Mouse (Mus musculus) ES-Bruce4 (cell line): ENCODE data around the gene Snx32. TPM values are rescaled to one million over a fixed set of nuclear protein-coding genes. Genes with fewer than 3 reads are reported as not detected.
A peak's percentile ranks its signal among the peaks of the same experiment; 100 is the strongest.

Experiments
- H3K27ac ChIP-seq: 2 replicates; pipeline ENCODE4 v1.5.1; 2012; ENCODE audit warnings: low read length, inconsistent platforms; ENCODE audit not compliant: insufficient read depth
- H3K27me3 ChIP-seq: 2 replicates; pipeline ENCODE4 v1.6.1; 2012; ENCODE audit warnings: mild to moderate bottlenecking, low read length, inconsistent platforms; ENCODE audit not compliant: control insufficient read depth, poor library complexity, insufficient read depth, severe bottlenecking
- H3K36me3 ChIP-seq: 2 replicates; pipeline ENCODE4 v1.6.1; 2012; ENCODE audit warnings: inconsistent platforms, mild to moderate bottlenecking, low read length, moderate library complexity; ENCODE audit not compliant: control insufficient read depth, poor library complexity, insufficient read depth, severe bottlenecking
- H3K4me1 ChIP-seq: one replicate; pipeline ENCODE4 v1.8.1; 2011; ENCODE audit warnings: low read length; ENCODE audit not compliant: control insufficient read depth, insufficient read depth
- H3K4me3 ChIP-seq: 2 replicates; pipeline ENCODE4 v1.5.1; 2011; ENCODE audit warnings: low read depth, mild to moderate bottlenecking, low read length
- H3K9ac ChIP-seq: 2 replicates; pipeline ENCODE4 v1.6.1; 2012; ENCODE audit warnings: low read depth, mild to moderate bottlenecking, inconsistent platforms; ENCODE audit not compliant: poor library complexity, severe bottlenecking
- H3K9me3 ChIP-seq: replicated peaks from 2 replicates; pipeline ENCODE4 v1.6.1; 2012; ENCODE audit warnings: mild to moderate bottlenecking, low read length, inconsistent platforms; ENCODE audit not compliant: control insufficient read depth, poor library complexity, insufficient read depth, severe bottlenecking
- CTCF ChIP-seq: IDR thresholded peaks from one replicate; pipeline ENCODE4 v1.8.1; 2011; ENCODE audit warnings: low read depth, low read length
- EP300 ChIP-seq: IDR thresholded peaks from 2 replicates; pipeline ENCODE4 v1.6.1; 2011; ENCODE audit warnings: low read depth, low read length; ENCODE audit not compliant: insufficient read depth
- POLR2A ChIP-seq: IDR thresholded peaks from one replicate; pipeline ENCODE4 v1.8.1; 2011; ENCODE audit warnings: low read length; ENCODE audit not compliant: insufficient read depth
- polyA plus RNA-seq: library from polyadenylated mRNA; stranded (reverse); fragments of >200 nt; gene quantifications from 2 replicates; pipeline ENCODE4 v1.2.4, GENCODE M21; 2011; ENCODE audit warnings: low read depth; ENCODE audit not compliant: missing spikeins, insufficient read depth, insufficient read length

Snx32 gene
- polyA plus RNA-seq, 1 experiment: 7.7 TPM

DNA sequence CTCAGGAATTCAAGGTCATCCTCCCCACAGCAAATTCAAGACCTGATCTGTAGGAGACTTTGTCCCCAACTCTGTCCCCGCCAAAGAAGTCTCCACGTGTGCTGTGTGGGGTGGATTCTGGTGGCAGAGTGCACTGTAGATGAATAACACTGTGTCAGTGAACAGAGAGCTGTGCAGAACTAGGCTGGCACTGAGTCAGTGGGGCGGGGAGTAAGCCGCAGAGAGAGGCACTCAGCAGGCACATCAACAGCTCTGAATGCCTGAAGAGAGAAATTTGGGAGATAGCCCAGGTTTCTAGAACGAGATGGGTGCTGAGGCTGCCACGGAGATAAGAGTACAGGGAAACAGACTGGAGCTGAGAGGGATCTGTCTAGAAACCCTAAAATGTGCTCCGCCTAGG lies 51.3 kb downstream of the Snx32 start:
- no peak overlapping the region for H3K27ac ChIP-seq
- no peak overlapping the region for H3K9ac ChIP-seq
- no peaks in the 10 kb centered on the region; the same call in 1 of the 2 replicates for H3K36me3 ChIP-seq
- H3K4me3 ChIP-seq: no peak overlapping the region
- H3K4me1 ChIP-seq: no peaks in the 10 kb centered on the region
- H3K27me3 ChIP-seq: no peaks in the 10 kb centered on the region
- no peaks in the 10 kb centered on the region for H3K9me3 ChIP-seq
- no peak for TF ChIP-seq POLR2A
- no peak for TF ChIP-seq EP300
- no peak for TF ChIP-seq CTCF

DNA sequence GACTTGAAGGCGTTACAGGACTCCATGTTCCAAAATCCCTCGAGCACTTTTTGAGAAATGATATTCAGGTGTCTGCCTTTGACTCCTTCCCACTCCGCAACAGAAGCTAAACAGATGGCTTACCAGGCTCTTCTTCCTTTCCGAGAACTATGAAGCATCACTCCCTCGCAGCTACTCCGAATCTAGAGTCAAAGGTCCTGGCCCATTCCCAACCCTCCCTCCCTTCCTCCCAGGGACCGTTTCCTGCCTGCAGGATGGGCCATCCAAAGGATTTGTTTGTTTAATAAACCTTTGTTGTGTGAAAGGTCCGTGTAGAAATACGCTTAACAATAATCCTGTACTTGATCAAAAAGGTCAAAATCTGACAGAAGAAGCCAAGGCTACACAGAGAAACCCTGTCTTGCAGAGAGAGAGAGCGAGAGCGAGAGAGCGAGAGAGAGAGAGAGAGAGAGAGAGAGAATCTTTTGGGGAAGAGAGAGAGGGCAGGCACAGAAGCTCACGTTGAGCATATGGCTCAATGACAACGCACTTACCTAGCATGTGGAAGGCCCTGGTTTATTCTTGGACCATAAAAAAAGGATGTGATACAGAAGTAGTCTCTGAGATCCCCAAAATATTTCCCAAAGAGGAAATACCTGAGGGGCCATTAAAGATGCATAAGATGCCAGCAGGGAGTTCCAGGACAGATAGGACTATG lies 52.4 kb downstream of the Snx32 start, which contains the start of gene Ccdc85b:
Gene Ccdc85b (minus strand): TSS at position 149 of the 697 bp plus-strand sequence.
- H3K4me3 ChIP-seq: peak within 1 kb of the TSS; percentile 64
- H3K4me1 ChIP-seq: no peaks in the 10 kb centered on the region
- no peaks in the 10 kb centered on the region for H3K27me3 ChIP-seq
- H3K9ac ChIP-seq: peak within 1 kb of the TSS; percentile 86
- H3K9me3 ChIP-seq: no peaks in the 10 kb centered on the region
- TF ChIP-seq CTCF: no peak
- TF ChIP-seq EP300: no peak
- no peak for TF ChIP-seq POLR2A
- no peak within 1 kb of the TSS for H3K27ac ChIP-seq
- H3K36me3 ChIP-seq: no peaks in the 10 kb centered on the region; the same call in 1 of the 2 replicates

DNA sequence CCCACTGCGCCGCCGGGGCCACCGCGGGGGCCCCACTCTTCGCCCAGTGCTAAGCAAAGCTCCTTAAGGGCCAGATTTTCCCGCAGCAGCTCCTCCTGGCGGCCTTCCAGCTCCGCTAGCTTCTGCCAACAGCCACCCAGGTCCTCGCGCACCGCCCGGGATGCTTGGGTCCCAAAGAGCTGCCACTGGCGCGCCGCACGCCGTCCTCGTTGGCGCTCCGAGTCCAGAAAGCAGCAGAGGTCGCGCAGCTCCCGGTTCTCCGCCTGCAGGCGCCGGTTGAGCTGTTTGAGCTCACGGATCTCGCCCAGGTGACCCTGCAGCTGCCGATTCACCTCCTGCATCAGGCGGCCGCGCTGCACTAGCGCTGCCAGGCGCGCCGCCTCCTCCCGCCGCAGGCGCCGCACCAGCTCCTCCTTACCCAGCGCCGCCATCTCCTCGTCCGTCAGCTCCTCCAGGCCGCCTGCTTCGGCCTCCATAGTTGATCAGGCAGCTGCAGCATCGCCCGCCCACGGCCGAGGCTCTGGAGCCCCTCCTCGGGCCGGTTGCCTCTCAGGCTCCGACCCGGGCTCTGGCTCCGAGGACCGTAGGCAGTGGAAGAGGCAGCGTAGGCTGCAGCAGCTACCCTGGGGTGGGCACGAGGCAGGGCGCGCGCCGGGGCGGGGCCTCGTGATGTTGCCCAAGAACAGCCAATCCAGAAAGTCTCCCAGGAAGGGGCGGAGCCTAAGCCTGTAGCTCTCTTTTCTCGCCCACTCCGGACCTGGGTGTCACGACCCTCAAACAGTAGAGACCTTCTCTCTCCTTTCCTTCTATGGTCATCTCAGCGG lies 53.2 kb downstream of the Snx32 start:
- no peak overlapping the region for H3K27ac ChIP-seq

DNA sequence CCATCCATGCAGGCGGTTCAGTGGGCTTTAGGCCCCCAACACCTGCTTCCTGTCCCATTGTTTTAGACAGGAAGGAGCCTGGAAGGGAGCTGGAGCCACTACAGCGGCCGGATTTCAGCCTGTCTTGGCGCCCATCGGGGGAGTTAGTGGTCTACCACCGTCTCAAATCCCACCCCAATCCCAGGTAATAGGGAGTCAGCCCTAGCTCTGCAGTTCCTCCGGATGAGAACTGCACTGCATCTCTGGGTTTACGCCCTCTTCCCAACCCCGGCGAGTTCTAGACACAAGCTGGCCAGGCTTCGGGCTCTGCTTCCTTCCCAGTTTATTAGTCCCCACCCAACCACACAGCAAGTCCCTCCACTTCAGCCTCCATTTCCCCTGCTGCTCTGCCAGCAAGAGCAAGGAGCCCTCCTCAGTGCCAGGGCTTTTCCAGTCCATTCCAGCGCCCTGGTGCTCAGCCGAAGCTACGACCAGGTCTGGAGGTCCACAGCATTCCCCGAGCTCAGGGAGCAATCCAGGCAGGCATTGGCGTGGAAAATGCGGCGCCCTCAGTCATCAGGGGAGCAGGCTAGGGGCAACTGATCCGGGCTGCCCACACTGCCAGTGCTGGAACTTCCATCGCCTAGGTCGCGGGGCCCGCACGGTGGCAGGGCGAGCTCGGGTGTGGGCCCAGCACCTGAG lies 54.0 kb downstream of the Snx32 start:
- TF ChIP-seq POLR2A (no peak), CTCF (no peak), EP300 (no peak)
- no peaks in the 10 kb centered on the region for H3K9me3 ChIP-seq
- peak overlapping the region; percentile 86 for H3K9ac ChIP-seq
- H3K27ac ChIP-seq: no peak overlapping the region
- no peaks in the 10 kb centered on the region for H3K4me1 ChIP-seq
- peak overlapping the region; percentile 64 for H3K4me3 ChIP-seq
- no peaks in the 10 kb centered on the region; the same call in 1 of the 2 replicates for H3K36me3 ChIP-seq
- H3K27me3 ChIP-seq: no peaks in the 10 kb centered on the region

More for the DNA sequence above, 53.2 kb downstream of the Snx32 start:
- Histone ChIP-seq H3K4me1 (no peaks in the 10 kb centered on the region), H3K9ac (peak overlapping the region; percentile 86), H3K27me3 (no peaks in the 10 kb centered on the region), H3K4me3 (peak overlapping the region; percentile 64), H3K9me3 (no peaks in the 10 kb centered on the region), H3K36me3 (no peaks in the 10 kb centered on the region; the same call in 1 of the 2 replicates)
- TF ChIP-seq POLR2A (peak; percentile 85), EP300 (no peak)

DNA sequence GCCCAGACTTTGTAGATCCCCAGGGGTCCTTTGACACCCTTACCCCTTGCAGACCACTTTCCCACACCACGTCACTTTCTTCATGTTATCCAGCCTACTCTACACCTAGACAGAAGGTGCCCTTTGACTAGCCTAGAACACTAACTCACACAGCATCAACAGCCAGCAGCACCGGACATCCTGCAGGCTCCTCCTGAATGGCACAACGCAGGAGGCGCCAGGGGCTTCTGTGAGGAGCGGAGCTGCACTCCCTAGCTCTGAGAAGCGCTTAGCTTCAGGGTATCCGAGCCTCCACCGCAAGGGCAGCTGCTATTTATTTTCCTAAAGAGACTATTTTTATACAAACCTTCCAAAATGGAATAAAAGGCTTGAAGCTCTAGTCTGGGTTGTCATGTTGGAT lies 54.8 kb downstream of the Snx32 start:
- Histone ChIP-seq H3K27ac (no peak overlapping the region), H3K27me3 (no peaks in the 10 kb centered on the region), H3K4me3 (no peak overlapping the region), H3K36me3 (no peaks in the 10 kb centered on the region; the same call in 1 of the 2 replicates), H3K9me3 (no peaks in the 10 kb centered on the region), H3K4me1 (no peaks in the 10 kb centered on the region), H3K9ac (peak overlapping the region; percentile 86; the same call in 1 of the 2 replicates)
- no peak for TF ChIP-seq CTCF
- TF ChIP-seq POLR2A: no peak
- TF ChIP-seq EP300: no peak
